Mouse (Mus musculus): Measurements from ENCODE around the gene Il31ra. TPM values are rescaled to one million over a fixed set of nuclear protein-coding genes. Genes with fewer than 3 reads are reported as not detected.

Gene Il31ra
- polyA plus RNA-seq, 1 experiment from 2014 or later = 0.30 TPM

GRCm38 (mm10) chr13:112608606-112609005 is 14.4 kb upstream of the Il31ra start:
- Histone ChIP-seq H3K9me3 (replicated peaks; ENCODE audit: control insufficient read depth, low read length) (no peaks in the 10 kb centered on the region), H3K27me3 (replicated peaks; ENCODE audit: control insufficient read depth, insufficient read depth, low read length) (no peaks in the 10 kb centered on the region), H3K4me3 (ENCODE audit: low read depth, low read length) (no peak overlapping the region), H3K9ac (ENCODE audit: low read length) (no peak overlapping the region), H3K36me3 (ENCODE audit: control insufficient read depth, insufficient read depth, low read length) (no peaks in the 10 kb centered on the region), H3K4me1 (ENCODE audit: control insufficient read depth, insufficient read depth, low read length) (no peaks in the 10 kb centered on the region), H3K4me2 (ENCODE audit: low read length) (no peak overlapping the region), H3K27ac (ENCODE audit: low read depth, low read length) (no peak overlapping the region)
- 90% methylated on average over 3 of the region's 3 CpGs for WGBS
- DNase-seq (ENCODE audit: low spot score) = no peak
- no peak for ATAC-seq

- H3K9ac ChIP-seq (ENCODE audit: low read length) = no peak overlapping the region
- H3K4me3 ChIP-seq (ENCODE audit: low read depth, low read length) = no peak overlapping the region
- 69% methylated on average over 4 of the region's 4 CpGs for WGBS
- no peaks in the 10 kb centered on the region for H3K36me3 ChIP-seq (ENCODE audit: control insufficient read depth, insufficient read depth, low read length)
- H3K27me3 ChIP-seq (replicated peaks; ENCODE audit: control insufficient read depth, insufficient read depth, low read length) = no peaks in the 10 kb centered on the region
- H3K9me3 ChIP-seq (replicated peaks; ENCODE audit: control insufficient read depth, low read length) = no peaks in the 10 kb centered on the region
- no peak overlapping the region for H3K4me2 ChIP-seq (ENCODE audit: low read length)
- no peaks in the 10 kb centered on the region for H3K4me1 ChIP-seq (ENCODE audit: control insufficient read depth, insufficient read depth, low read length)
- DNase-seq (ENCODE audit: low spot score) (no peak), ATAC-seq (no peak)
- H3K27ac ChIP-seq (ENCODE audit: low read depth, low read length) = no peak overlapping the region
Observed at GRCm38 (mm10) chr13:112604411-112604810, 10.3 kb upstream of the Il31ra start.

- Histone ChIP-seq H3K27ac (ENCODE audit: low read depth, low read length) (no peak overlapping the region), H3K9ac (ENCODE audit: low read length) (no peak overlapping the region), H3K4me1 (ENCODE audit: control insufficient read depth, insufficient read depth, low read length) (no peaks in the 10 kb centered on the region), H3K4me3 (ENCODE audit: low read depth, low read length) (no peak overlapping the region), H3K36me3 (ENCODE audit: control insufficient read depth, insufficient read depth, low read length) (no peaks in the 10 kb centered on the region), H3K4me2 (ENCODE audit: low read length) (no peak overlapping the region), H3K27me3 (replicated peaks; ENCODE audit: control insufficient read depth, insufficient read depth, low read length) (no peaks in the 10 kb centered on the region), H3K9me3 (replicated peaks; ENCODE audit: control insufficient read depth, low read length) (no peaks in the 10 kb centered on the region)
- WGBS = 98% methylated on average over 1 of the region's 1 CpGs
- ATAC-seq (no peak), DNase-seq (ENCODE audit: low spot score) (no peak)
Observed at GRCm38 (mm10) chr13:112603839-112604238, 9.7 kb upstream of the Il31ra start.

GRCm38 (mm10) chr13:112602607-112603006 is 8.4 kb upstream of the Il31ra start:
- 95% methylated on average over 2 of the region's 2 CpGs for WGBS
- H3K27me3 ChIP-seq (replicated peaks; ENCODE audit: control insufficient read depth, insufficient read depth, low read length) = no peaks in the 10 kb centered on the region
- no peak overlapping the region for H3K4me3 ChIP-seq (ENCODE audit: low read depth, low read length)
- H3K36me3 ChIP-seq (ENCODE audit: control insufficient read depth, insufficient read depth, low read length) = no peaks in the 10 kb centered on the region
- H3K4me2 ChIP-seq (ENCODE audit: low read length) = no peak overlapping the region
- no peak overlapping the region for H3K9ac ChIP-seq (ENCODE audit: low read length)
- H3K27ac ChIP-seq (ENCODE audit: low read depth, low read length) = no peak overlapping the region
- no peaks in the 10 kb centered on the region for H3K9me3 ChIP-seq (replicated peaks; ENCODE audit: control insufficient read depth, low read length)
- DNase-seq (ENCODE audit: low spot score) (no peak), ATAC-seq (no peak)
- H3K4me1 ChIP-seq (ENCODE audit: control insufficient read depth, insufficient read depth, low read length) = no peaks in the 10 kb centered on the region

GRCm38 (mm10) chr13:112590254-112590653 is 3.9 kb downstream of the Il31ra start:
- 35% methylated on average over 2 of the region's 2 CpGs for WGBS
- H3K4me2 ChIP-seq (ENCODE audit: low read length) = no peak overlapping the region
- H3K36me3 ChIP-seq (ENCODE audit: control insufficient read depth, insufficient read depth, low read length) = no peaks in the 10 kb centered on the region
- no peak overlapping the region for H3K27ac ChIP-seq (ENCODE audit: low read depth, low read length)
- H3K4me3 ChIP-seq (ENCODE audit: low read depth, low read length) = no peak overlapping the region
- ATAC-seq (no peak), DNase-seq (ENCODE audit: low spot score) (no peak)
- H3K9me3 ChIP-seq (replicated peaks; ENCODE audit: control insufficient read depth, low read length) = no peaks in the 10 kb centered on the region
- H3K27me3 ChIP-seq (replicated peaks; ENCODE audit: control insufficient read depth, insufficient read depth, low read length) = no peaks in the 10 kb centered on the region
- no peak overlapping the region for H3K9ac ChIP-seq (ENCODE audit: low read length)
- no peaks in the 10 kb centered on the region for H3K4me1 ChIP-seq (ENCODE audit: control insufficient read depth, insufficient read depth, low read length)

GRCm38 (mm10) chr13:112589625-112590024 is 4.5 kb downstream of the Il31ra start:
- Histone ChIP-seq H3K4me2 (ENCODE audit: low read length) (no peak overlapping the region), H3K36me3 (ENCODE audit: control insufficient read depth, insufficient read depth, low read length) (no peaks in the 10 kb centered on the region), H3K27ac (ENCODE audit: low read depth, low read length) (no peak overlapping the region), H3K9me3 (replicated peaks; ENCODE audit: control insufficient read depth, low read length) (no peaks in the 10 kb centered on the region), H3K4me1 (ENCODE audit: control insufficient read depth, insufficient read depth, low read length) (no peaks in the 10 kb centered on the region), H3K27me3 (replicated peaks; ENCODE audit: control insufficient read depth, insufficient read depth, low read length) (no peaks in the 10 kb centered on the region), H3K4me3 (ENCODE audit: low read depth, low read length) (no peak overlapping the region), H3K9ac (ENCODE audit: low read length) (no peak overlapping the region)
- no peak for ATAC-seq
- no peak for DNase-seq (ENCODE audit: low spot score)

GRCm38 (mm10) chr13:112584556-112585237 is 9.5 kb downstream of the Il31ra start:
- Histone ChIP-seq H3K4me2 (ENCODE audit: low read length) (no peak overlapping the region), H3K4me1 (ENCODE audit: control insufficient read depth, insufficient read depth, low read length) (peaks cover 10% of the 10 kb centered on the region), H3K4me3 (ENCODE audit: low read depth, low read length) (no peak overlapping the region), H3K9me3 (replicated peaks; ENCODE audit: control insufficient read depth, low read length) (no peaks in the 10 kb centered on the region), H3K27me3 (replicated peaks; ENCODE audit: control insufficient read depth, insufficient read depth, low read length) (no peaks in the 10 kb centered on the region), H3K9ac (ENCODE audit: low read length) (no peak overlapping the region), H3K27ac (ENCODE audit: low read depth, low read length) (no peak overlapping the region), H3K36me3 (ENCODE audit: control insufficient read depth, insufficient read depth, low read length) (no peaks in the 10 kb centered on the region)
- ATAC-seq (peak; percentile 57; the same call in 1 of the 2 replicates), DNase-seq (ENCODE audit: low spot score) (peak; percentile 67)
- 36% methylated on average over 7 of the region's 7 CpGs for WGBS

GRCm38 (mm10) chr13:112582291-112582690 is 11.9 kb downstream of the Il31ra start:
- Histone ChIP-seq H3K4me3 (ENCODE audit: low read depth, low read length) (no peak overlapping the region), H3K4me2 (ENCODE audit: low read length) (no peak overlapping the region), H3K27ac (ENCODE audit: low read depth, low read length) (0 out of 2 replicates have a peak overlapping the region, but pooled peaks have one; percentile 1), H3K9me3 (replicated peaks; ENCODE audit: control insufficient read depth, low read length) (no peaks in the 10 kb centered on the region), H3K4me1 (ENCODE audit: control insufficient read depth, insufficient read depth, low read length) (peaks cover 10% of the 10 kb centered on the region), H3K36me3 (ENCODE audit: control insufficient read depth, insufficient read depth, low read length) (no peaks in the 10 kb centered on the region), H3K9ac (ENCODE audit: low read length) (no peak overlapping the region), H3K27me3 (replicated peaks; ENCODE audit: control insufficient read depth, insufficient read depth, low read length) (no peaks in the 10 kb centered on the region)
- ATAC-seq (peak; percentile 25; the same call in 1 of the 2 replicates), DNase-seq (ENCODE audit: low spot score) (peak; percentile 63)
- WGBS = 53% methylated on average over 8 of the region's 8 CpGs

- ATAC-seq = peak; percentile 76
- Histone ChIP-seq H3K4me1 (ENCODE audit: control insufficient read depth, insufficient read depth, low read length) (peaks cover 10% of the 10 kb centered on the region), H3K27ac (ENCODE audit: low read depth, low read length) (peak overlapping the region; percentile 1; the same call in 1 of the 2 replicates), H3K4me3 (ENCODE audit: low read depth, low read length) (no peak overlapping the region), H3K36me3 (ENCODE audit: control insufficient read depth, insufficient read depth, low read length) (no peaks in the 10 kb centered on the region), H3K4me2 (ENCODE audit: low read length) (no peak overlapping the region), H3K9ac (ENCODE audit: low read length) (no peak overlapping the region), H3K27me3 (replicated peaks; ENCODE audit: control insufficient read depth, insufficient read depth, low read length) (no peaks in the 10 kb centered on the region), H3K9me3 (replicated peaks; ENCODE audit: control insufficient read depth, low read length) (no peaks in the 10 kb centered on the region)
- DNase-seq (ENCODE audit: low spot score) = peak; percentile 76
- 29% methylated on average over 3 of the region's 3 CpGs for WGBS
Observed at GRCm38 (mm10) chr13:112581796-112582195, 12.4 kb downstream of the Il31ra start.

Measured in forebrain, embryonic 14.5 days (tissue).